Mouse (Mus musculus) macrophage (primary cell): ENCODE measurements around the gene Colgalt1. TPM values are rescaled to one million over a fixed set of nuclear protein-coding genes. Genes with fewer than 3 reads are reported as not detected.

Experiments
- H3K27ac ChIP-seq: fragments of 350-480 bp; formaldehyde crosslinking; 2 replicates; pipeline ENCODE4 v1.9.0; 2021
- H3K36me3 ChIP-seq: fragments of 350-480 bp; formaldehyde crosslinking; 2 replicates; pipeline ENCODE4 v1.9.0; 2021; ENCODE audit errors: inconsistent target
- H3K4me3 ChIP-seq: fragments of 350-480 bp; formaldehyde crosslinking; 2 replicates; pipeline ENCODE4 v1.9.0; 2021; ENCODE audit errors: inconsistent target
- H3K79me2 ChIP-seq: fragments of 350-480 bp; formaldehyde crosslinking; 2 replicates; pipeline ENCODE4 v1.9.0; 2021; ENCODE audit errors: inconsistent target
- WGBS: methylation state at CpG from one replicate; pipeline ENCODE4 v1.1.7; 2026; ENCODE audit warnings: inconsistent platforms; ENCODE audit not compliant: missing documents; 5-methylcytosine and 5-hydroxymethylcytosine counted together
- polyA plus RNA-seq: library from polyadenylated mRNA; stranded (reverse); fragments of 250-400 nt; gene quantifications from 3 replicates; pipeline ENCODE4 v1.2.4, GENCODE M21; 2018; ENCODE audit warnings: inconsistent platforms

The Colgalt1 gene
- polyA plus RNA-seq, 1 experiment from 2014 or later, result 143 TPM

GRCm38 (mm10) chr8:71596798-71597197 is 14.0 kb upstream of the Colgalt1 start:
- Histone ChIP-seq H3K27ac (no peak overlapping the region), H3K36me3 (no peaks in the 10 kb centered on the region), H3K79me2 (peaks cover 15% of the 10 kb centered on the region), H3K4me3 (no peak overlapping the region)
- 40% methylated on average over 4 of the region's 4 CpGs for WGBS

- WGBS, result 91% methylated on average over 3 of the region's 3 CpGs
- H3K4me3 ChIP-seq, result no peak within 1 kb of the TSS
- no peaks in the 10 kb centered on the region for H3K36me3 ChIP-seq
- H3K27ac ChIP-seq, result no peak within 1 kb of the TSS
- peaks cover 15% of the 10 kb centered on the region for H3K79me2 ChIP-seq
These were observed 13.3 kb upstream of the Colgalt1 start, which contains the start of gene Fam129c for GRCm38 (mm10) chr8:71597451-71597850. Gene Fam129c, plus strand, starts transcription at chr8:71597648.

GRCm38 (mm10) chr8:71598375-71598774 is 12.4 kb upstream of the Colgalt1 start:
- Histone ChIP-seq H3K79me2 (peaks cover 7% of the 10 kb centered on the region), H3K36me3 (no peaks in the 10 kb centered on the region), H3K4me3 (no peak overlapping the region), H3K27ac (no peak overlapping the region)

- 95% methylated on average over 5 of the region's 5 CpGs for WGBS
- no peak overlapping the region for H3K4me3 ChIP-seq
- H3K36me3 ChIP-seq, result no peaks in the 10 kb centered on the region
- peaks cover 2% of the 10 kb centered on the region; the same call in 1 of the 2 replicates for H3K79me2 ChIP-seq
- no peak overlapping the region for H3K27ac ChIP-seq
These were observed 12.0 kb upstream of the Colgalt1 start for GRCm38 (mm10) chr8:71598841-71599240.

GRCm38 (mm10) chr8:71601939-71602665 is 8.7 kb upstream of the Colgalt1 start:
- no peaks in the 10 kb centered on the region for H3K36me3 ChIP-seq
- no peak overlapping the region for H3K4me3 ChIP-seq
- WGBS, result 18% methylated on average over 52 of the region's 65 CpGs
- H3K79me2 ChIP-seq, result no peaks in the 10 kb centered on the region
- H3K27ac ChIP-seq, result no peak overlapping the region

- H3K36me3 ChIP-seq, result no peaks in the 10 kb centered on the region
- no peaks in the 10 kb centered on the region for H3K79me2 ChIP-seq
- 11% methylated on average over 32 of the region's 32 CpGs for WGBS
- H3K4me3 ChIP-seq, result no peak overlapping the region
- H3K27ac ChIP-seq, result no peak overlapping the region
These were observed 8.0 kb upstream of the Colgalt1 start for GRCm38 (mm10) chr8:71602666-71603334.

- Histone ChIP-seq H3K4me3 (no peak overlapping the region), H3K79me2 (no peaks in the 10 kb centered on the region), H3K27ac (no peak overlapping the region), H3K36me3 (no peaks in the 10 kb centered on the region)
- 84% methylated on average over 7 of the region's 7 CpGs for WGBS
These were observed 6.8 kb upstream of the Colgalt1 start for GRCm38 (mm10) chr8:71604021-71604420.

GRCm38 (mm10) chr8:71612141-71612540 is 1.3 kb downstream of the Colgalt1 start:
- peaks cover 30% of the 10 kb centered on the region for H3K36me3 ChIP-seq
- peaks cover 38% of the 10 kb centered on the region for H3K79me2 ChIP-seq
- H3K27ac ChIP-seq, result peak overlapping the region; percentile 76
- 23% methylated on average over 5 of the region's 5 CpGs for WGBS
- peak overlapping the region; percentile 85 for H3K4me3 ChIP-seq

GRCm38 (mm10) chr8:71613418-71613817 is 2.6 kb downstream of the Colgalt1 start:
- peak overlapping the region; percentile 76 for H3K27ac ChIP-seq
- H3K36me3 ChIP-seq, result peaks cover 42% of the 10 kb centered on the region
- H3K79me2 ChIP-seq, result peaks cover 38% of the 10 kb centered on the region
- H3K4me3 ChIP-seq, result no peak overlapping the region
- 0% methylated on average over 4 of the region's 4 CpGs for WGBS

- 100% methylated on average over 2 of the region's 2 CpGs for WGBS
- no peak overlapping the region for H3K27ac ChIP-seq
- H3K36me3 ChIP-seq, result peaks cover 87% of the 10 kb centered on the region
- no peak overlapping the region for H3K4me3 ChIP-seq
- H3K79me2 ChIP-seq, result peaks cover 12% of the 10 kb centered on the region
These were observed 9.0 kb downstream of the Colgalt1 start for GRCm38 (mm10) chr8:71619786-71620185.

GRCm38 (mm10) chr8:71625088-71625487 is 14.3 kb downstream of the Colgalt1 start:
- no peak overlapping the region for H3K4me3 ChIP-seq
- H3K36me3 ChIP-seq, result peaks cover 39% of the 10 kb centered on the region
- 30% methylated on average over 1 of the region's 1 CpGs for WGBS
- peak overlapping the region; percentile 27; the same call in 1 of the 2 replicates for H3K27ac ChIP-seq
- H3K79me2 ChIP-seq, result no peaks in the 10 kb centered on the region

GRCm38 (mm10) chr8:71626753-71627152 is 16.0 kb downstream of the Colgalt1 start:
- no peak overlapping the region for H3K4me3 ChIP-seq
- peaks cover 24% of the 10 kb centered on the region for H3K36me3 ChIP-seq
- WGBS, result 84% methylated on average over 9 of the region's 9 CpGs
- H3K27ac ChIP-seq, result no peak overlapping the region
- no peaks in the 10 kb centered on the region for H3K79me2 ChIP-seq

- 27% methylated on average over 9 of the region's 9 CpGs for whole genome bisulfite sequencing
- Histone ChIP-seq H3K36me3 (peaks cover 17% of the 10 kb centered on the region), H3K4me3 (no peak overlapping the region), H3K79me2 (no peaks in the 10 kb centered on the region), H3K27ac (peak overlapping the region; percentile 51)
These were observed 16.7 kb downstream of the Colgalt1 start for GRCm38 (mm10) chr8:71627265-71628099.

- Histone ChIP-seq H3K79me2 (no peaks in the 10 kb centered on the region), H3K4me3 (no peak overlapping the region; the same call in 1 of the 2 replicates), H3K27ac (peak overlapping the region; percentile 51), H3K36me3 (peaks cover 6% of the 10 kb centered on the region)
- WGBS, result 5% methylated on average over 16 of the region's 16 CpGs
These were observed 17.7 kb downstream of the Colgalt1 start for GRCm38 (mm10) chr8:71628396-71629095.
